Mouse (Mus musculus) stomach, embryonic 15.5 days (tissue): ENCODE data around the gene Cib1. TPM values are rescaled to one million over a fixed set of nuclear protein-coding genes. Genes with fewer than 3 reads are reported as not detected.
A peak's percentile ranks its signal among the peaks of the same experiment; 100 is the strongest.

Source experiments
- ATAC-seq: fragments of 200-750 bp; cut with Nextera tagmentation; 2 replicates; pipeline ENCODE4 v1.8.0; 2017; ENCODE audit warnings: low read depth, moderate number of reproducible peaks, moderate TSS enrichment; ENCODE audit not compliant: insufficient read depth, low FRiP score
- H3K27ac ChIP-seq: fragments of 300-500 bp; sonication (generic); 2 replicates; pipeline ENCODE4 v1.5.1; 2015; ENCODE audit warnings: mild to moderate bottlenecking, inconsistent platforms
- H3K27me3 ChIP-seq: fragments of 300-500 bp; sonication (generic); replicated peaks from 2 replicates; pipeline ENCODE4 v1.6.1; 2015; ENCODE audit warnings: inconsistent platforms
- H3K36me3 ChIP-seq: fragments of 300-500 bp; sonication (generic); 2 replicates; pipeline ENCODE4 v1.6.1; 2015; ENCODE audit warnings: inconsistent platforms
- H3K4me1 ChIP-seq: fragments of 300-500 bp; sonication (generic); 2 replicates; pipeline ENCODE4 v1.6.1; 2015; ENCODE audit warnings: inconsistent platforms
- H3K4me2 ChIP-seq: fragments of 300-500 bp; sonication (generic); 2 replicates; pipeline ENCODE4 v1.6.1; 2015; ENCODE audit warnings: mild to moderate bottlenecking, inconsistent platforms
- H3K4me3 ChIP-seq: fragments of 300-500 bp; sonication (generic); replicated peaks from 2 replicates; pipeline ENCODE4 v1.5.1; 2015; ENCODE audit warnings: inconsistent platforms
- H3K9ac ChIP-seq: fragments of 300-500 bp; sonication (generic); 2 replicates; pipeline ENCODE4 v1.6.1; 2015; ENCODE audit warnings: inconsistent platforms
- H3K9me3 ChIP-seq: fragments of 300-500 bp; sonication (generic); 2 replicates; pipeline ENCODE4 v1.6.1; 2016; ENCODE audit warnings: inconsistent platforms
- WGBS: fragments of 180-500 bp; shearing (Covaris S2); methylation state at CpG from one replicate; pipeline ENCODE4 v1.1.7; 2015; 5-methylcytosine and 5-hydroxymethylcytosine counted together
- polyA plus RNA-seq: library from polyadenylated mRNA; unstranded; fragments of >200 nt; fragmentation: Nextera tagmentation; extraction: Ambion mirVana; gene quantifications from 2 replicates; pipeline ENCODE4 v1.2.1, GENCODE M21; 2015

Gene Cib1
- 157 and 158 TPM in 2 replicates for polyA plus RNA-seq

- Histone ChIP-seq H3K4me2 (peak within 1 kb of the TSS; percentile 74), H3K4me1 (peaks cover 16% of the 10 kb centered on the region), H3K9ac (peak within 1 kb of the TSS; percentile 58), H3K27ac (peak within 1 kb of the TSS; percentile 87), H3K9me3 (no peaks in the 10 kb centered on the region), H3K36me3 (peaks cover 5% of the 10 kb centered on the region; the same call in 1 of the 2 replicates), H3K4me3 (peak within 1 kb of the TSS; percentile 80), H3K27me3 (no peaks in the 10 kb centered on the region)
- under 1% methylated on average over 55 of the region's 56 CpGs for WGBS
- peak; percentile 100 for ATAC-seq
These were observed at the start of gene Cib1, which contains the start of gene Gdpgp1 for GRCm38 (mm10) chr7:80232489-80233029. Gene Cib1 (minus strand): TSS chr7:80232813. Gene Gdpgp1 (plus strand): TSS chr7:80232865.

- H3K4me2 ChIP-seq, result no peak overlapping the region
- 83% methylated on average over 3 of the region's 3 CpGs for WGBS
- peaks cover 32% of the 10 kb centered on the region for H3K36me3 ChIP-seq
- no peaks in the 10 kb centered on the region for H3K4me1 ChIP-seq
- no peak overlapping the region for H3K27ac ChIP-seq
- no peak overlapping the region for H3K9ac ChIP-seq
- no peak overlapping the region for H3K4me3 ChIP-seq
- no peaks in the 10 kb centered on the region for H3K27me3 ChIP-seq
- H3K9me3 ChIP-seq, result no peaks in the 10 kb centered on the region
- no peak for ATAC-seq
These were observed 49.0 kb upstream of the Cib1 start for GRCm38 (mm10) chr7:80281646-80282045.

GRCm38 (mm10) chr7:80280998-80281397 lies 48.4 kb upstream of the Cib1 start:
- Histone ChIP-seq H3K27me3 (no peaks in the 10 kb centered on the region), H3K4me1 (no peaks in the 10 kb centered on the region), H3K4me2 (no peak overlapping the region), H3K36me3 (peaks cover 32% of the 10 kb centered on the region), H3K4me3 (no peak overlapping the region), H3K9ac (no peak overlapping the region), H3K9me3 (no peaks in the 10 kb centered on the region), H3K27ac (no peak overlapping the region)
- no peak for ATAC-seq
- 84% methylated on average over 2 of the region's 2 CpGs for WGBS

GRCm38 (mm10) chr7:80280032-80280431 lies 47.4 kb upstream of the Cib1 start:
- Histone ChIP-seq H3K4me1 (no peaks in the 10 kb centered on the region), H3K27me3 (no peaks in the 10 kb centered on the region), H3K27ac (no peak overlapping the region), H3K36me3 (peaks cover 31% of the 10 kb centered on the region), H3K9me3 (no peaks in the 10 kb centered on the region), H3K4me2 (no peak overlapping the region), H3K4me3 (no peak overlapping the region), H3K9ac (no peak overlapping the region)
- no peak for ATAC-seq
- 81% methylated on average over 10 of the region's 10 CpGs for WGBS

GRCm38 (mm10) chr7:80276374-80276773 lies 43.8 kb upstream of the Cib1 start:
- no peaks in the 10 kb centered on the region for H3K27me3 ChIP-seq
- no peak overlapping the region for H3K27ac ChIP-seq
- ATAC-seq, result no peak
- H3K4me1 ChIP-seq, result no peaks in the 10 kb centered on the region
- H3K9me3 ChIP-seq, result no peaks in the 10 kb centered on the region
- H3K4me2 ChIP-seq, result no peak overlapping the region
- H3K9ac ChIP-seq, result no peak overlapping the region
- no peak overlapping the region for H3K4me3 ChIP-seq
- 91% methylated on average over 4 of the region's 4 CpGs for whole genome bisulfite sequencing
- peaks cover 37% of the 10 kb centered on the region for H3K36me3 ChIP-seq

DNA sequence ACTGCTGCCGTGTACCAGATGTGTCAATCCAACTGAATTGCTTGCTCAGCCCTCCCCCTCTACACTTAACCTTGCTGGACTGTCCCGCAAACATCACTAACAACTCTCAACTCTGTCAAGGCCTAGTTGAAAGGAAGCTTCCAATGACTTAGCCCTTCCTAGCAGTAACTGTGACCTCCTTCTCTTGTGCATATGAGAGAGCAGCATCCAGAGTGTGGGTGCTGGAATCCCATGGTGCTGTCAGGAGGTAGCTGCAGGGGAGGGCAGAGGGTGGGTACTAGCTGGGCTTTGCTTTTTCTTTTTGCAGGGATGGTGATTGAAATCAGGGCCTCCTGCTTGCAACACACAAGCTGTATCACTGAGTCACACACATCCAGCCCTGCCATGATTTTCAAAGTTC lies 40.8 kb upstream of the Cib1 start:
- WGBS, result 88% methylated on average over 2 of the region's 2 CpGs
- H3K27ac ChIP-seq, result no peak overlapping the region

DNA sequence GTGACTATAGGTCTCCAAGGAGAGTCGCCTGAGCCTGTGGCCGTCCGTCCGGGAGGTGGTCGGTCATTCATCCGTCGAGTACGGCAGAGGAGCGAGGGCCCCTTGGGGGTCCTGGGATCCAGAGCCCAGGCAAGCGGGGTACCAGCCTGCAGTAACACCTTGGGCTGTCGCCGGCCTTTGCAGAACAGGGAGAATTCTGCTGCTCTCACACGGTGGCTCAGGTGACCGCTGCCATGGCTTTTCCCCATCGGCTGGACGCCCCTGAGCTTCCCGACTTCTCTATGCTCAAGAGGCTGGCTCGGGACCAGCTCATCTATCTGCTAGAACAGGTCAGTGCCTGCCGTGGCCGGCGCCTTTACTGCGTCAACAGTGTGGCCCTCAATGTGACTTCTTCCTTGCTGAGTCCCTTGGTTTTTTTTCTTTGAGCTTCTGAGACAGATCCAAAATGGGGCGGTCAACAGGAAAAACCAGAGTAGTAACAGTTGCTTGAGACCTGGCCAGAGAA lies 37.2 kb upstream of the Cib1 start:
- peak overlapping the region; percentile 81 for H3K4me3 ChIP-seq
- H3K27ac ChIP-seq, result peak overlapping the region; percentile 51
- H3K27me3 ChIP-seq, result no peaks in the 10 kb centered on the region
- no peaks in the 10 kb centered on the region; the same call in 1 of the 2 replicates for H3K4me1 ChIP-seq
- ATAC-seq, result peak; percentile 44; the same call in 1 of the 2 replicates
- peaks cover 31% of the 10 kb centered on the region for H3K36me3 ChIP-seq
- H3K9ac ChIP-seq, result peak overlapping the region; percentile 72
- under 1% methylated on average over 23 of the region's 23 CpGs for WGBS
- H3K4me2 ChIP-seq, result peak overlapping the region; percentile 84
- H3K9me3 ChIP-seq, result no peaks in the 10 kb centered on the region

More for the DNA sequence above, 40.8 kb upstream of the Cib1 start:
- Histone ChIP-seq H3K9me3 (no peaks in the 10 kb centered on the region), H3K4me2 (no peak overlapping the region), H3K36me3 (peaks cover 32% of the 10 kb centered on the region), H3K27me3 (no peaks in the 10 kb centered on the region), H3K4me3 (no peak overlapping the region), H3K4me1 (no peaks in the 10 kb centered on the region; the same call in 1 of the 2 replicates), H3K9ac (no peak overlapping the region)
- no peak for ATAC-seq

GRCm38 (mm10) chr7:80268897-80269750 lies 36.5 kb upstream of the Cib1 start, which contains the start of gene Vps33b:
Gene Vps33b (plus strand): TSS chr7:80269649.
- Histone ChIP-seq H3K36me3 (peaks cover 31% of the 10 kb centered on the region), H3K4me1 (no peaks in the 10 kb centered on the region; the same call in 1 of the 2 replicates), H3K9me3 (no peaks in the 10 kb centered on the region), H3K27ac (peak within 1 kb of the TSS; percentile 51), H3K4me2 (peak within 1 kb of the TSS; percentile 84), H3K9ac (peak within 1 kb of the TSS; percentile 72), H3K4me3 (peak within 1 kb of the TSS; percentile 81), H3K27me3 (no peaks in the 10 kb centered on the region)
- 4% methylated on average over 21 of the region's 21 CpGs for WGBS
- peak; percentile 92 for ATAC-seq

DNA sequence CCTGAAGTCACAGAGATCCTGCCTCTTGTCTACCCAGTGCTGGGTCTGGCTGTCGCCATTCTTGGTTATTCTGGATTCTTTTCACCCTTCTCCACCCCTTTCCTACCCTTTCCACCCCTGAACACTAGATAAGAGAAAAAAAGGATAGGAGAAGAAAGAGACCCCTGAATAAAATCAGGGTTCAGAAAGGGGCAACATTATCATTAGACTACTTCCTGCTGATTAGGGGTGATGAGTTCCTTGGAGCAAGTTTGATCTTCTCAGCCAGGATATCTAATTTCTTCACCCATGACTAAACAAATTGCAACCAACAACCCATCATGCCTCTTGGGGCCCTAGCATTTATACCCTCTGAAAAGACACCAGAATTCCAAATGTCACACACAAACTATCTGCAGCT lies 35.2 kb upstream of the Cib1 start:
- no peak overlapping the region for H3K9ac ChIP-seq
- no peak overlapping the region for H3K4me2 ChIP-seq

GRCm38 (mm10) chr7:80264606-80265005 lies 32.0 kb upstream of the Cib1 start:
- Histone ChIP-seq H3K9me3 (no peaks in the 10 kb centered on the region), H3K27ac (no peak overlapping the region), H3K4me1 (peaks cover 5% of the 10 kb centered on the region), H3K4me2 (no peak overlapping the region), H3K36me3 (peaks cover 27% of the 10 kb centered on the region), H3K4me3 (no peak overlapping the region), H3K9ac (no peak overlapping the region), H3K27me3 (no peaks in the 10 kb centered on the region)
- no peak for ATAC-seq
- WGBS, result 92% methylated on average over 12 of the region's 12 CpGs

More for the DNA sequence above, 35.2 kb upstream of the Cib1 start:
- H3K27me3 ChIP-seq, result no peaks in the 10 kb centered on the region
- no peaks in the 10 kb centered on the region for H3K9me3 ChIP-seq
- peaks cover 27% of the 10 kb centered on the region for H3K36me3 ChIP-seq
- no peak overlapping the region for H3K27ac ChIP-seq
- ATAC-seq, result no peak
- no peak overlapping the region for H3K4me3 ChIP-seq
- WGBS, result 70% methylated on average over 1 of the region's 1 CpGs
- H3K4me1 ChIP-seq, result no peaks in the 10 kb centered on the region; the same call in 1 of the 2 replicates

DNA sequence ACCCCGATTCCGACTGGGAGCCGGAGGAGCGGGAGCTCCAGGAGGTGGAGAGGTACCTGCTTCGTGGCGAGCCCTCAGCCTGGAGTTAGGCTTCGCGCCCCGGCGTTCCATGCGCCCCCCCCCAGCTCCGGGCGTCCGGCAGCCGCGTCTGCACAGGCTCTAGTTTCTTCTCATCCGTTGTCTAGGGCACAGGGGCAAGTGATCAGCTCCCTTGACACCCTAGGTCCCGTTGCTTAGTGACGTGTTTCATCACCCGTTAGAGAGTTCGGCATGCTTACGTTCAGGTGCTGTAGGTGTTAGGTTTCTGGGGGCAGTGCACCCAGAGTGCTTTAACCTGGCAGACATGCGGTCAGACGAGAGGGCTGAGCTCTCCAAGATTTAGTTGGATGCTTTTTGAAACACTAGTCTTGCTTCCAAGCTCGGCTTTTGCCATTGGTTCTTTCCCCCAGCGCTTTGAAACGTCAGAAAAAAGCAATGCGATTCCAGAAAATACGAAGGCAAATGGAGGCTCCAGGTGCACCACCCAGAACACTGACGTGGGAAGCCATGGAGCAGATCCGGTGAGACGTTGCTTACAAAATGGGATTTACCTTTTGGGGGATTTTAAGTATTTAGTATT lies 28.9 kb upstream of the Cib1 start:
- H3K27me3 ChIP-seq, result peaks cover 10% of the 10 kb centered on the region; the same call in 1 of the 2 replicates
- H3K4me1 ChIP-seq, result peaks cover 5% of the 10 kb centered on the region
- peak overlapping the region; percentile 82 for H3K27ac ChIP-seq
- H3K9me3 ChIP-seq, result no peaks in the 10 kb centered on the region
- peaks cover 23% of the 10 kb centered on the region for H3K36me3 ChIP-seq
- WGBS, result 1% methylated on average over 32 of the region's 32 CpGs
- H3K4me3 ChIP-seq, result peak overlapping the region; percentile 88
- ATAC-seq, result peak; percentile 36; the same call in 1 of the 2 replicates
- peak overlapping the region; percentile 79 for H3K4me2 ChIP-seq
- peak overlapping the region; percentile 70 for H3K9ac ChIP-seq
